Mouse (Mus musculus) kidney, embryonic 14.5 days (tissue): ENCODE measurements around the gene Lypla2. TPM values are rescaled to one million over a fixed set of nuclear protein-coding genes. Genes with fewer than 3 reads are reported as not detected.

ENCODE experiments used
- ATAC-seq: fragments of 200-750 bp; cut with Nextera tagmentation; 2 replicates; pipeline ENCODE4 v1.8.0; 2017; ENCODE audit warnings: moderate number of reproducible peaks, mild to moderate bottlenecking, moderate TSS enrichment, moderate library complexity; ENCODE audit not compliant: low FRiP score, low TSS enrichment
- H3K27ac ChIP-seq: fragments of 300-500 bp; sonication (generic); 2 replicates; pipeline ENCODE4 v1.5.1; 2014; ENCODE audit warnings: low read depth, mild to moderate bottlenecking, low read length, moderate library complexity, mixed read lengths
- H3K27me3 ChIP-seq: fragments of 300-500 bp; sonication (generic); 2 replicates; pipeline ENCODE4 v1.6.1; 2014; ENCODE audit warnings: mild to moderate bottlenecking, low read length; ENCODE audit not compliant: control insufficient read depth, insufficient read depth
- H3K36me3 ChIP-seq: fragments of 300-500 bp; sonication (generic); 2 replicates; pipeline ENCODE4 v1.6.1; 2014; ENCODE audit warnings: low read length, mixed read lengths; ENCODE audit not compliant: control insufficient read depth, insufficient read depth
- H3K4me1 ChIP-seq: fragments of 300-500 bp; sonication (generic); 2 replicates; pipeline ENCODE4 v1.6.1; 2014; ENCODE audit warnings: low read length, mixed read lengths; ENCODE audit not compliant: control insufficient read depth, insufficient read depth
- H3K4me2 ChIP-seq: fragments of 300-500 bp; sonication (generic); replicated peaks from 2 replicates; pipeline ENCODE4 v1.6.1; 2014; ENCODE audit warnings: low read depth, mild to moderate bottlenecking, low read length
- H3K4me3 ChIP-seq: fragments of 300-500 bp; sonication (generic); 2 replicates; pipeline ENCODE4 v1.5.1; 2014; ENCODE audit warnings: mild to moderate bottlenecking, low read length
- H3K9ac ChIP-seq: fragments of 300-500 bp; sonication (generic); 2 replicates; pipeline ENCODE4 v1.6.1; 2014; ENCODE audit warnings: low read depth, mild to moderate bottlenecking, low read length, moderate library complexity
- H3K9me3 ChIP-seq: fragments of 300-500 bp; sonication (generic); 2 replicates; pipeline ENCODE4 v1.6.1; 2016; ENCODE audit warnings: low read length; ENCODE audit not compliant: control insufficient read depth
- WGBS: fragments of 180-500 bp; shearing (Covaris S2); extraction: QIAGEN DNeasy Blood & Tissue Kit; methylation state at CpG from one replicate; pipeline ENCODE4 v1.1.7; 2014; 5-methylcytosine and 5-hydroxymethylcytosine counted together
- polyA plus RNA-seq: library from polyadenylated mRNA; unstranded; fragments of >200 nt; fragmentation: Nextera tagmentation; extraction: Ambion mirVana; gene quantifications from 2 replicates; pipeline ENCODE4 v1.2.1, GENCODE M21; 2014

The Lypla2 gene
- polyA plus RNA-seq, 1 experiment from 2014 or later: 133 TPM

GRCm38 (mm10) chr4:135925341-135925740, 47.1 kb downstream of the Lypla2 start:
- WGBS: 85% methylated on average over 5 of the region's 5 CpGs
- H3K9me3 ChIP-seq: no peaks in the 10 kb centered on the region
- H3K4me2 ChIP-seq: no peak overlapping the region
- no peak overlapping the region for H3K4me3 ChIP-seq
- no peaks in the 10 kb centered on the region for H3K27me3 ChIP-seq
- peaks cover 9% of the 10 kb centered on the region; the same call in 1 of the 2 replicates for H3K36me3 ChIP-seq
- no peak overlapping the region for H3K9ac ChIP-seq
- no peak for ATAC-seq
- peaks cover 8% of the 10 kb centered on the region for H3K4me1 ChIP-seq
- no peak overlapping the region for H3K27ac ChIP-seq

GRCm38 (mm10) chr4:135924418-135924817, 48.0 kb downstream of the Lypla2 start:
- Histone ChIP-seq H3K27me3 (no peaks in the 10 kb centered on the region), H3K4me1 (peaks cover 8% of the 10 kb centered on the region), H3K9ac (no peak overlapping the region), H3K9me3 (no peaks in the 10 kb centered on the region), H3K4me2 (no peak overlapping the region), H3K36me3 (peaks cover 9% of the 10 kb centered on the region; the same call in 1 of the 2 replicates), H3K4me3 (no peak overlapping the region), H3K27ac (no peak overlapping the region)
- 85% methylated on average over 2 of the region's 2 CpGs for WGBS
- ATAC-seq: no peak

- Histone ChIP-seq H3K27me3 (no peaks in the 10 kb centered on the region), H3K9me3 (no peaks in the 10 kb centered on the region), H3K4me3 (peak overlapping the region; percentile 74; the same call in 1 of the 2 replicates), H3K4me1 (peaks cover 8% of the 10 kb centered on the region), H3K27ac (no peak overlapping the region), H3K36me3 (peaks cover 9% of the 10 kb centered on the region; the same call in 1 of the 2 replicates), H3K4me2 (peak overlapping the region; percentile 96), H3K9ac (0 out of 2 replicates have a peak overlapping the region, but pooled peaks have one; percentile 82)
- ATAC-seq: no peak
- whole genome bisulfite sequencing: 65% methylated on average over 1 of the region's 1 CpGs
Observed at GRCm38 (mm10) chr4:135922190-135922589, 50.2 kb downstream of the Lypla2 start.

- Histone ChIP-seq H3K36me3 (peaks cover 9% of the 10 kb centered on the region; the same call in 1 of the 2 replicates), H3K9me3 (no peaks in the 10 kb centered on the region), H3K4me2 (peak overlapping the region; percentile 96), H3K9ac (peak overlapping the region; percentile 82), H3K27me3 (no peaks in the 10 kb centered on the region), H3K27ac (peak overlapping the region; percentile 69; the same call in 1 of the 2 replicates), H3K4me1 (peaks cover 8% of the 10 kb centered on the region), H3K4me3 (peak overlapping the region; percentile 74)
- peak; percentile 33 for ATAC-seq
- WGBS: 6% methylated on average over 26 of the region's 26 CpGs
Observed at GRCm38 (mm10) chr4:135921257-135922120, 50.9 kb downstream of the Lypla2 start.

- Histone ChIP-seq H3K4me3 (peak within 1 kb of the TSS; percentile 74), H3K4me2 (peak within 1 kb of the TSS; percentile 96), H3K27ac (peak within 1 kb of the TSS; percentile 69; the same call in 1 of the 2 replicates), H3K9ac (peak within 1 kb of the TSS; percentile 82), H3K4me1 (peaks cover 8% of the 10 kb centered on the region), H3K27me3 (no peaks in the 10 kb centered on the region), H3K36me3 (peaks cover 5% of the 10 kb centered on the region; the same call in 1 of the 2 replicates), H3K9me3 (no peaks in the 10 kb centered on the region)
- peak; percentile 95 for ATAC-seq
- WGBS: 2% methylated on average over 60 of the region's 60 CpGs
Observed at GRCm38 (mm10) chr4:135920304-135921241, 51.9 kb downstream of the Lypla2 start, which contains the start of gene Fuca1. TSS of gene Fuca1 (plus strand) at chr4:135920735.

- no peak for ATAC-seq
- Histone ChIP-seq H3K27ac (no peak overlapping the region), H3K4me1 (peaks cover 8% of the 10 kb centered on the region), H3K4me3 (no peak overlapping the region), H3K9me3 (no peaks in the 10 kb centered on the region), H3K36me3 (peaks cover under 1% of the 10 kb centered on the region; the same call in 1 of the 2 replicates), H3K9ac (no peak overlapping the region), H3K27me3 (no peaks in the 10 kb centered on the region), H3K4me2 (no peak overlapping the region)
- 88% methylated on average over 3 of the region's 3 CpGs for WGBS
Observed at GRCm38 (mm10) chr4:135919280-135919639, 53.2 kb downstream of the Lypla2 start.

- no peak for ATAC-seq
- no peak overlapping the region for H3K9ac ChIP-seq
- no peaks in the 10 kb centered on the region for H3K27me3 ChIP-seq
- H3K36me3 ChIP-seq: no peaks in the 10 kb centered on the region; the same call in 1 of the 2 replicates
- H3K4me3 ChIP-seq: no peak overlapping the region
- H3K9me3 ChIP-seq: no peaks in the 10 kb centered on the region
- peaks cover 8% of the 10 kb centered on the region for H3K4me1 ChIP-seq
- WGBS: 74% methylated on average over 13 of the region's 13 CpGs
- H3K4me2 ChIP-seq: no peak overlapping the region
- no peak overlapping the region for H3K27ac ChIP-seq
Observed at GRCm38 (mm10) chr4:135918635-135919279, 53.7 kb downstream of the Lypla2 start.
